Mouse (Mus musculus) small intestine, adult 2 months (tissue): ENCODE measurements around the gene Kdelr1. TPM values are rescaled to one million over a fixed set of nuclear protein-coding genes. Genes with fewer than 3 reads are reported as not detected.

Experiments used
- H3K27ac ChIP-seq: fragments of 200-500 bp; 2 replicates; pipeline ENCODE4 v1.5.1; 2012; ENCODE audit warnings: low read depth, low read length, control low read depth, inconsistent platforms; ENCODE audit not compliant: insufficient read depth
- H3K27me3 ChIP-seq: fragments of 200-500 bp; 2 replicates; pipeline ENCODE4 v1.6.1; 2012; ENCODE audit warnings: mild to moderate bottlenecking, moderate library complexity, low read length, inconsistent platforms; ENCODE audit not compliant: control insufficient read depth, insufficient read depth
- H3K36me3 ChIP-seq: fragments of 200-500 bp; 2 replicates; pipeline ENCODE4 v1.6.1; 2012; ENCODE audit warnings: mild to moderate bottlenecking, low read length, control low read depth, inconsistent platforms; ENCODE audit not compliant: control insufficient read depth, insufficient read depth
- H3K4me1 ChIP-seq: fragments of 200-500 bp; 2 replicates; pipeline ENCODE4 v1.6.1; 2012; ENCODE audit warnings: low read length, inconsistent platforms, mixed read lengths; ENCODE audit not compliant: control insufficient read depth, insufficient read depth, insufficient read length
- H3K4me3 ChIP-seq: fragments of 200-500 bp; 2 replicates; pipeline ENCODE4 v1.5.1; 2012; ENCODE audit warnings: low read depth, mild to moderate bottlenecking, control low read depth, inconsistent platforms, low read length, moderate library complexity
- CTCF ChIP-seq: fragments of 200-500 bp; IDR thresholded peaks from 2 replicates; pipeline ENCODE4 v1.5.1; 2012; ENCODE audit warnings: low read depth, mild to moderate bottlenecking, control low read depth, inconsistent platforms, low read length, moderate library complexity, mixed read lengths; ENCODE audit not compliant: insufficient replicate concordance, insufficient read length; ENCODE audit errors: extremely low read depth
- POLR2A ChIP-seq: fragments of 200-500 bp; IDR thresholded peaks from 2 replicates; pipeline ENCODE4 v1.6.1; 2012; ENCODE audit warnings: low read depth, mild to moderate bottlenecking, control low read depth, inconsistent platforms, low read length, moderate library complexity
- WGBS: fragments of 180-500 bp; shearing (Covaris S2); methylation state at CpG from one replicate; pipeline ENCODE4 v1.1.7; 2018; 5-methylcytosine and 5-hydroxymethylcytosine counted together
- polyA plus RNA-seq: library from polyadenylated mRNA; depleted of rRNA; stranded (reverse); fragments of >200 nt; gene quantifications from 2 replicates; pipeline ENCODE4 v1.2.3, GENCODE M21; 2012; rRNA removed

Gene Kdelr1
- polyA plus RNA-seq = 178 and 333 TPM in 2 replicates

- Histone ChIP-seq H3K27ac (peak within 1 kb of the TSS; percentile 85), H3K27me3 (peaks cover 15% of the 10 kb centered on the region; the same call in 1 of the 2 replicates), H3K36me3 (peaks cover 30% of the 10 kb centered on the region), H3K4me3 (peak within 1 kb of the TSS; percentile 86), H3K4me1 (peaks cover 29% of the 10 kb centered on the region)
- TF ChIP-seq CTCF = peak; percentile 99
- peak; percentile 75; the same call in 1 of the 2 replicates for TF ChIP-seq POLR2A
- under 1% methylated on average over 18 of the region's 18 CpGs for WGBS
Measured at GRCm38 (mm10) chr7:45872624-45873023, at the start of gene Kdelr1. Gene Kdelr1 (plus strand): TSS chr7:45872772.

GRCm38 (mm10) chr7:45824598-45824997 is 48.0 kb upstream of the Kdelr1 start, which contains the start of gene Kcnj14:
Gene Kcnj14 (minus strand): TSS chr7:45824782.
- Histone ChIP-seq H3K36me3 (peaks cover 25% of the 10 kb centered on the region; the same call in 1 of the 2 replicates), H3K27ac (no peak within 1 kb of the TSS), H3K27me3 (no peaks in the 10 kb centered on the region), H3K4me3 (no peak within 1 kb of the TSS), H3K4me1 (no peaks in the 10 kb centered on the region)
- 72% methylated on average over 7 of the region's 7 CpGs for WGBS
- TF ChIP-seq POLR2A (no peak), CTCF (no peak)

- Histone ChIP-seq H3K27me3 (0 out of 2 replicates have a peak, but pooled peaks cover 2% of the 10 kb centered on the region), H3K27ac (no peak overlapping the region), H3K36me3 (peaks cover 25% of the 10 kb centered on the region; the same call in 1 of the 2 replicates), H3K4me1 (peaks cover 5% of the 10 kb centered on the region; the same call in 1 of the 2 replicates), H3K4me3 (no peak overlapping the region)
- 88% methylated on average over 7 of the region's 7 CpGs for WGBS
- TF ChIP-seq POLR2A (no peak), CTCF (no peak)
Measured at GRCm38 (mm10) chr7:45826631-45827030, 45.9 kb upstream of the Kdelr1 start.

- TF ChIP-seq CTCF (no peak), POLR2A (no peak)
- Histone ChIP-seq H3K36me3 (peaks cover 15% of the 10 kb centered on the region; the same call in 1 of the 2 replicates), H3K27ac (peak within 1 kb of the TSS; percentile 66), H3K4me3 (peak within 1 kb of the TSS; percentile 74), H3K27me3 (peaks cover 36% of the 10 kb centered on the region), H3K4me1 (peaks cover 11% of the 10 kb centered on the region)
- under 1% methylated on average over 35 of the region's 35 CpGs for whole genome bisulfite sequencing
Measured at GRCm38 (mm10) chr7:45830427-45831127, 42.0 kb upstream of the Kdelr1 start, which contains the start of gene Grwd1. Gene Grwd1 (minus strand): TSS chr7:45830944.

- Histone ChIP-seq H3K27me3 (peaks cover 36% of the 10 kb centered on the region), H3K36me3 (peaks cover 11% of the 10 kb centered on the region; the same call in 1 of the 2 replicates), H3K4me1 (peaks cover 11% of the 10 kb centered on the region), H3K27ac (no peak overlapping the region), H3K4me3 (peak overlapping the region; percentile 74; the same call in 1 of the 2 replicates)
- WGBS = 20% methylated on average over 5 of the region's 5 CpGs
- no peak for TF ChIP-seq POLR2A
- TF ChIP-seq CTCF = no peak
Measured at GRCm38 (mm10) chr7:45831128-45831525, 41.4 kb upstream of the Kdelr1 start.

GRCm38 (mm10) chr7:45832428-45832827 is 40.1 kb upstream of the Kdelr1 start:
- H3K27me3 ChIP-seq = peaks cover 36% of the 10 kb centered on the region
- TF ChIP-seq POLR2A = no peak
- no peak for TF ChIP-seq CTCF
- no peak overlapping the region for H3K27ac ChIP-seq
- peaks cover 11% of the 10 kb centered on the region for H3K4me1 ChIP-seq
- 14% methylated on average over 30 of the region's 30 CpGs for WGBS
- H3K36me3 ChIP-seq = 0 out of 2 replicates have a peak, but pooled peaks cover under 1% of the 10 kb centered on the region
- H3K4me3 ChIP-seq = no peak overlapping the region

GRCm38 (mm10) chr7:45833148-45833790 is 39.3 kb upstream of the Kdelr1 start:
- peaks cover 36% of the 10 kb centered on the region for H3K27me3 ChIP-seq
- peaks cover 11% of the 10 kb centered on the region for H3K4me1 ChIP-seq
- no peak overlapping the region for H3K27ac ChIP-seq
- TF ChIP-seq POLR2A = no peak
- TF ChIP-seq CTCF = no peak
- H3K4me3 ChIP-seq = peak overlapping the region; percentile 42
- H3K36me3 ChIP-seq = no peaks in the 10 kb centered on the region
- WGBS = under 1% methylated on average over 79 of the region's 86 CpGs
